Mouse (Mus musculus) urinary bladder, postnatal 10 days (tissue): ENCODE measurements around the gene Nlgn2.
"Not testable (repeated sequence)": the region's sequence is repeated elsewhere in the genome, so short reads cannot be mapped to it uniquely, and the experiment has no call there.

ENCODE experiments used
- DNase-seq: peaks from one replicate; pipeline ENCODE4 v3.0.0; 2022; ENCODE audit warnings: low spot score

The Nlgn2 gene

GRCm38 (mm10) chr11:69864138-69864860, 26.7 kb upstream of the Nlgn2 start:
- no peak for DNase-seq

GRCm38 (mm10) chr11:69863729-69864128, 26.1 kb upstream of the Nlgn2 start:
- DNase-seq, result not testable (repeated sequence)

GRCm38 (mm10) chr11:69858113-69858998, 20.8 kb upstream of the Nlgn2 start, which contains the start of gene Tnk1:
TSS of gene Tnk1 (minus strand) at chr11:69858730.
- DNase-seq, result no peak

- no peak for DNase-seq
Measured at GRCm38 (mm10) chr11:69855347-69855746, 17.8 kb upstream of the Nlgn2 start.

DNA sequence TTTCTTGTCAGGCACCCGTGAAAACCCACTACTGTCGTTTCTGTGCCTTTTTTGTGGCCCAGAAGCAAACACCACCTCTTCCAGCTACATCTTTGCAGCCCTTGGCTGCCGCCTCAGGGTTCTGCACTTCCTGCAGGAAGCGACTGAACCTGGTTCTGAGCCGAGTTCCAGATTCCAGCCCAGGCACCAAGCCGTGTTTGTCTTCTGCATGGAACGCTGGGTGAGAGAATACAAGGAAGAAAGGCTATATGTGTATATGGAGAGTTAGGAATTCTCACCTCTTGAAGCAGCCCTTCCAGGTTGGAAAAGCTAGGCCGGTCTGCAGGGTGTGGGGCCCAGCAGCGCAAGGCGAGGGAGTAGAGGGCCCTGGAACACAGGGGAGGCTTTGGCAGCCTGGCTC, 17.1 kb upstream of the Nlgn2 start:
- no peak for DNase-seq

DNA sequence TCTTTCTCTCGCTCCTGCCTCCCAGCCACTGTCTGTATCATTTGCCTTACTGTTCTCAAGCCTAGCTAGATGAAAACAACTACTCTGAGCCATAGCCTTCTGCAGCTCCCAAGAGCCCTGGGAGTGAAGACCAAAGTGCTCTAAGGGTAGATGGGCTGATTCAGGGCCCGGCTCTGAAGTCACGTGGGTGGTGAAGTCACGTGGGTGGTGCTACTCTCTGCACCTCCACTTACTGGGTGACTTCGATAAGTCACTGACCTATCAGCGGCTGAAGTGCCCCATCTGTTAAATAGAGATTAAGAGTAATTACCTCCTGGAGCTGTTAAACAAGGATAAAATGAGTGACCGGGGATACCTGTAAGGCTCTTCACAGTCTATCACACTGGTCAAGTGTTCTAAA, 16.4 kb upstream of the Nlgn2 start:
- no peak for DNase-seq

- no peak for DNase-seq
Measured at GRCm38 (mm10) chr11:69850754-69851153, 13.2 kb upstream of the Nlgn2 start.

GRCm38 (mm10) chr11:69849884-69850283, 12.3 kb upstream of the Nlgn2 start:
- DNase-seq, result no peak

DNA sequence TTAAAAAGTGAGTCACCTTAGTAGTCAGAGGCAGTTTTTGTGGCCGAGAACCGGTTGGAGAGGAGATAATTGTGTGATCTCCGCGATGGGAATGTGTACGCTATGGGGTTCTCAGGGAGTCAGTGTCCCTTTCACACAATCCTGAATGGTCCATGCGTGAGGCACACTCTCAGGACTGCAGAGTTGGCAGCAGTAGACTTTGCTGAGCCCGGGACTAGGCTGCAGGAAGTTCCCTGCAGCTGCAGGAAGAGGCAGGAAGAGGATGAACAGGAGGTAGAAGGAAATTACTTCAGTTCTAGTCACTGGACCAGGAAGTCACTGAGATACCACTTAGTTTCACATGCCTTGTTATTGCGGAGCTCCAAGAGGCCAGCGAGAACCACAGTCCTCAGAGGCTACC, 11.5 kb upstream of the Nlgn2 start:
- no peak for DNase-seq

DNA sequence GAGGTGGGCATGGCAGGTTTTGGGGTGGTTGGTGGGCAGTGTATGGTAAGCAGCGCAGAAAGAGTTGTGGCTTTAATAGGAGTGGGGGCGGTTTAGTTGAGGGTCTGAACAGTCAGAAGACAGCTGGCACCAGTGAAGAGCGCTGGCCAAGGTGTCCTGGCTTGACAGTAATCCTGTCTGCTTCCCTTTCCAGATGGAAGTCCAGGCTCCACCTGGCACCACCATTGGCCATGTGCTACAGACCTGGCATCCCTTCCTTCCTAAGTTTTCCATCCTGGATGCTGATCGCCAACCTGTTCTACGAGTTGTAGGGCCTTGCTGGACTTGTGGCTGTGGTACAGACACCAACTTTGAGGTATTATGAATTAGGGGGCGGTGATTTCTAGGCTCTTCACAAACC, 10.4 kb upstream of the Nlgn2 start:
- DNase-seq, result no peak

DNA sequence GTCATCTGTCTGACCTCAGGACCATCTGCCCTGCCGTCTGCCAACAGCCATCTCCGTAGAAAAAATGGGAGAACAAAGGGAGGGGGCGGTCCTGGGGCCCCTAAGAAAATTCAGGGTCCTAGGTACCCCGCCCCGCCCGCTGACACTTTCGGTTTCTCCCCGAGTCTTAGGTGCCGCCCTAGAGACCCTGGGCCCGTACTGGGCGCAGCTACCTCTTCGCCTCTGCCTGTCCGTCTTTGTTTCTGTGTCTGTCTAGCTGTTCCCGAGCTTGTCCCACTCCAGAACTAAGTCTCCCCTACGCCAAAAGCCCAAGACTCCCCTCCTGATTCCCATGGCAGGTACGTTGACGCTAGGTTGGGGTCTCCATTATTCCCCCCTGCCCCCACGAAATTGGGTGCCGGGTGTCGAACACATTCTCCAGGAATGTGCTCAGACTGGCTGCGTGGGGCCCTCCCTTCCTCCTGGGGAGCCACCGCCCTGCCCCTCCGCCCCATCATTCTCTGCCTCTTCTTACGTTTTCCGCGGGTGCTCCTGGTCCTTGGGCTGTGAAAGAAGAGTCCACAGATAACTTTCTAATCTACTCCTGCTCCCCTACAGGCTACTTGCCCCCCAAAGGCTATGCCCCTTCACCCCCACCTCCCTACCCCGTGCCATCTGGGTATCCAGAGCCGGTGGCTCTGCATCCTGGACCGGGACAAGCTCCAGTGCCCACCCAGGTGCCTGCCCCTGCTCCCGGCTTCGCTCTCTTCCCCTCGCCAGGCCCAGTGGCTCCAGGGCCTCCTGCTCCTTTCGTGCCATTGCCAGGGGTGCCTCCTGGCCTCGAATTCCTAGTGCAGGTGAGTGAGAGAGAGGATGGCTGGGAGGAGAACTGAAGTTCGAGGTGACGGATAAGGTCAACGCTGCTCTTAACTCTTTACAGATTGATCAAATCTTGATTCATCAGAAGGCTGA, 9.4 kb upstream of the Nlgn2 start:
- no peak for DNase-seq

DNA sequence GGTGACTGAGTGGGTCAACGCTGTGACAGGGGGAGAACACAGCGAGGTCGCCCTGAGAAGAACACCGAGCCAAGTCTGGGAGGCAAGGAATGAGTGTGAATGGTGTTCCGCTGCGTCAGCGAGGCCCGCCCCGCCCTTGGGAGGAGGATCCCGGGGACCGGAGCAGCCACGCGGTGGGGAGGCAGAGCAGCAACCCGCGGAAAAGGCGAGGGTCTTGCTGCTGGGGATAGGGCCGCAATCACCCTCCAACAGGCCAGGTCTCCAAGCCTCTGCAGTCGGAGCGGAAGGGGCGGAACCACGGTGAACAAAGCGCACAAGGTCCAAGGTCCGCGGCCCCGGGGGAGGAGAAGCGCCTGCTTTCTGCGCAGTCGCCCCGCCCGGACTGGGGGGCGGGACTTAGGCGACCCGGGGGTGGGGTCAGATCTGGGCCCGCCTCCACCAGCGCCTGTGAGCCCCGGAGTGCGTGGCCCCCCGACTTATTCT, 8.7 kb upstream of the Nlgn2 start, which contains the start of gene Plscr3:
TSS of gene Plscr3 (plus strand) at position 179 of the 483 bp plus-strand sequence.
- peak; percentile 55 for DNase-seq

- DNase-seq, result no peak
Measured at GRCm38 (mm10) chr11:69838714-69839104, 1.1 kb upstream of the Nlgn2 start.

GRCm38 (mm10) chr11:69837952-69838713, 549 bp upstream of the Nlgn2 start, which contains the start of gene Tmem256:
TSS of gene Tmem256 (plus strand) at chr11:69838514.
- DNase-seq, result peak; percentile 73

GRCm38 (mm10) chr11:69836703-69837576, 644 bp downstream of the Nlgn2 start:
- DNase-seq, result no peak

DNA sequence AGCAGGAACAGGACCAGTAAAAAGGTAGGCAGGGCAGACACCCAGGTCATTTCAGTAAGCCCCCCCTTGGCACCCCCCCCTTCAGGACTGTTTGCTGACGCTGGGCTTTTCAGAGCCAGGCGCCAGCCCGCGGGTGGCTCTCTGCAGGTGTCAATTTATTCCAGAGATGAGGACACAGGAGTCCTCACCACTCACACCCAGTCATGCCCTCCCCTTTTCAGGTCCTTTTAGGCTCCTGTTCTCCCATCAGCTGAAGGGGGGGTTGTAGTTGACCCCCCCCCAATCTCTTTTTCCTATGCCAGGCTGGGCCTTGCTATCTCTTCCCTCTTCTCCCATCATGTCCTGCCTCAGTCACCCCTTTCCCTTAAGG, 1.6 kb downstream of the Nlgn2 start:
- DNase-seq, result no peak

DNA sequence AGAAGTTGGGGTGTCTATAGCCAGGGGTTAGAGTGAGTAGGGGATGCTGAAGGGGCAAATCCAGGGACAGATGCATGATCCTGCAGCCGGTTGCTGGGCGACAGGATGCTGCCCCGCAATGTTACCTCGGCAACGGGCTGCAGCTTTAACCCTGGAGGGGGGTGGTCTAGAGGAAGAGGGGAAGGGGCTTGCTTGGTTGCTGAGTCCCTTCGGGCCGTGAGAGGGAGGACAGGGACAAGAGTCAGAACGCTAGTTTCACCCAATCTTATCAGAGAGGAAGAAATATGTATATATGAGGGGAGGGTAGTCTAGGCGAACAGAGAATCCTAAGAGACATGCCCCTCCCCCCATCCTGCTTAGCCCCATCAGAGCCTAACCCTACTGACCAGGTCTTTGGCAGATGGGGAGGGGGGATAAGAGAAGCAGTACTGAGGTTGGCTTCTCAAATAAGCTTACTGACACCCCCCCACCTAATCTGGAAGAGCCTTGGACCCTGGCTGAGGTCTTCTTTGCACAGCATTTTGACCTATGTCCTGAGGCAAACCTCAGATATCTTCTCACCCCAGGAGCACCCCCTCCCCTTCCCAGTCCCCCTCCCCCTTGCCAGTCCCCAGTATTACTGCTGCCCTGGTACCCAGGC, 2.1 kb downstream of the Nlgn2 start:
- DNase-seq, result no peak

DNA sequence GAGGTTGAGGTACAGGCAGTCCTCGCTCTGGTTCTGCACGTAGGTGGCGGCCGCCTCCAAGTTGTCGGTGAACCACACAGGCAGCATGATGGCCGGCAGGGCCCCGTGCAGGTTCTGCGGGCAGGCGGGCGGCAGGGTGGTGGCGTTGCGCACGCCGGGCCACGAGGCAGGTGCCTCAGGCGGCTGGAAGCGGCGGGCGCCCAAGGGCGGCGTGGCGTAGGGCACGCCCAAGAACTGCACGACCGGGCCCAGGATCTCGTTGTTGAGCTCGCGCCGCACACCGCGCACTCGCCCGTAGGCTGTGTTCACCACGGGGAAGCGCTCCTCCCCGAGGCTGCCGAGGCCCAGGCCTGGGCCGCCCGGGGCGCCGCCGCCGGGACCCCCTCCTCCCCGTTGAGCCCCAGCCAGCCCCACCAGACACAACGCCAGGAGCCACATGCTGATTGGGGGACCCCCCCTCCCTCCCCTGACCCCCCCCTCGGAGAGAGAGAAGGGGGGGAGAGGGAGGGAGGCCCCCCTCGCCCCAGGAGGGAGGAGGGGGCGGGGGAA, 3.5 kb downstream of the Nlgn2 start:
- no peak for DNase-seq

- DNase-seq, result no peak
Measured at GRCm38 (mm10) chr11:69833554-69833953, 4.0 kb downstream of the Nlgn2 start.
